Mouse (Mus musculus): ENCODE results near the gene Atp6v0a4.

GRCm38 (mm10) chr6:38159576-38159975 lies 35.2 kb upstream of the Atp6v0a4 start:
- TF ChIP-seq POLR2AphosphoS2 (IDR thresholded peaks at IDR 0.05; ENCODE audit: insufficient read length, low read depth), result no peak
- no peak for TF ChIP-seq MYOD1 (IDR thresholded peaks at IDR 0.05; ENCODE audit: control insufficient read depth in 1 of 3, insufficient read length in 2 of 3, low read depth in 2 of 3)
- TF ChIP-seq USF1 (IDR thresholded peaks at IDR 0.05; ENCODE audit: low read depth), result no peak
- no peak for TF ChIP-seq POLR2A (IDR thresholded peaks at IDR 0.05; ENCODE audit: insufficient read length, low read depth)
- no peak for TF ChIP-seq E2F4 (IDR thresholded peaks at IDR 0.05; ENCODE audit: insufficient read depth)
- TF ChIP-seq MAX (IDR thresholded peaks at IDR 0.05; ENCODE audit: low read depth), result no peak
- TF ChIP-seq REST (IDR thresholded peaks at IDR 0.05; ENCODE audit: insufficient read depth, insufficient read length), result no peak
- no peak for TF ChIP-seq MYOG (IDR thresholded peaks at IDR 0.05; ENCODE audit: control insufficient read depth in 1 of 3, insufficient read depth in 1 of 3, insufficient read length in 2 of 3, low read depth in 2 of 3)
- no peak for TF ChIP-seq CEBPB (IDR thresholded peaks at IDR 0.05; ENCODE audit: insufficient read depth, poor library complexity, severe bottlenecking)
- no peak for TF ChIP-seq TCF12 (IDR thresholded peaks at IDR 0.05; ENCODE audit: insufficient read depth, poor library complexity, severe bottlenecking)
